Mouse (Mus musculus) urinary bladder, postnatal 4 days (tissue): ENCODE measurements around the gene Bfar.
"Not testable (repeated sequence)": the region's sequence is repeated elsewhere in the genome, so short reads cannot be mapped to it uniquely, and the experiment has no call there.

Experiments used
- DNase-seq, 2 experiments: peaks; one replicate each; pipeline ENCODE4 v3.0.0; 2021 to 2022; ENCODE audit warnings: low spot score in 2 of 2

Bfar gene

GRCm38 (mm10) chr16:13716821-13717553 lies 45.3 kb downstream of the Bfar start:
- no peak for DNase-seq

DNA sequence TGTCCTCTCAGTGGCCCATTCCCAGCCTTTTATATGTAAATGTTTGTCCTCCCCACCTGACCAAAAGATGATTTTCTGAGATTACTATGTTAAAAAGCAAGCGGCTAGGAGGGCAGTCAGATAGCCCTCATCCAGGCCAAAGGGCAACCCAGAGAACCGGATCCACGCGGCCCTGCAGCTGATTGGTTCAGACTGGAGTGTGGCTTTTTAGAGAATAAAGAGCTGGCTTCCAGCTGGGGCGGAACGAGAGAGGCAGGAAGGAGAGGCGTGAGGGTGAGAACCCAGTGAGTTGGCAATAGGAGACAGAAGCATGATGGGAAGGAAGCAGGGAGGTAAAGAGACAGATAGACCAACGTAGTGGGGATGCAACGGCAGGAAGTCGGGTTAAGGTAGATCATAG lies 51.3 kb downstream of the Bfar start:
- no peak for DNase-seq

DNA sequence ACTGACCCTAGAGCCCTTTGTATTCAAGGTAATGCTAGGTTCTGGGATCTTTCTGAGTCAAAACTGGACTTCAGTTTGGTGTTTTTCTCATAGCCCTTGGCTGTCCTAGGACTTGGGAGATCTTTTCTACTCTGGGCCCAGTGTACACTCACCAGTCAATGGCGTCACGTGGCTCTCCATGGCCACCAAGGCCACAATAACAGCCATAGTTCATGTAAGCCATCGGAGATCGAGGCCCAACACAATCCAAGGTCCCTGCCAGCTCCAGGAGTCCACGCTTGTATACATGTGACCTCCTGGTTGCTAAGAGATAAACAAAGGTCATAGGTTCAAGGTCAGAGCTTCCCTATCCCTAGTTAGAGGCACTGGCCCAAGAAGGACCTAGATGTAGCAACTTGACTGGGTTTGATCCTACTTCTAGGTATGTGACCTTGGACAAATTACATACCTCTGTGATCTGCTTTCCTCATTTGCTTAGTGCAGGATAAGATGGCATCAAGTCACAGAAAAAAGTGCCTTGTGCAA lies 56.2 kb downstream of the Bfar start:
- no peak for DNase-seq

DNA sequence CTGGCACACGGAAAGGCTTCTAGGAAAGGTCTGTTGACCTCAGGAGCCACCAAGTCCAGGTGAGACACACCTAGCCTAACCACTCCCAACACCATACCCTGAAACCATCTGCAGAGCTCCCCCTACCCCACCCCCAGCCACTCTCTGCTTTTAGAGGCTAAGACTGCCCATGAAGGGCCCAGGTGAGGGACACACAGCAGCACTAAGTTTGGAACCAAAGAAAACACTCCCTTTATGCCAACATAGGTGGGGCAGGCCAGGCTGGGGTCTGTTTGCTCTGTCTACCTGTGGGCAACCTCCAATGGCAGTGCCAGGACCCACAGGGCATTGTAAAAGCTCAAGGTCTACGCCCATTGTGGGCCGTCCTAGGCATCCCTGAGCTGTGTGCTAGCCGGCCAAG lies 57.8 kb downstream of the Bfar start:
- no peak for DNase-seq

DNA sequence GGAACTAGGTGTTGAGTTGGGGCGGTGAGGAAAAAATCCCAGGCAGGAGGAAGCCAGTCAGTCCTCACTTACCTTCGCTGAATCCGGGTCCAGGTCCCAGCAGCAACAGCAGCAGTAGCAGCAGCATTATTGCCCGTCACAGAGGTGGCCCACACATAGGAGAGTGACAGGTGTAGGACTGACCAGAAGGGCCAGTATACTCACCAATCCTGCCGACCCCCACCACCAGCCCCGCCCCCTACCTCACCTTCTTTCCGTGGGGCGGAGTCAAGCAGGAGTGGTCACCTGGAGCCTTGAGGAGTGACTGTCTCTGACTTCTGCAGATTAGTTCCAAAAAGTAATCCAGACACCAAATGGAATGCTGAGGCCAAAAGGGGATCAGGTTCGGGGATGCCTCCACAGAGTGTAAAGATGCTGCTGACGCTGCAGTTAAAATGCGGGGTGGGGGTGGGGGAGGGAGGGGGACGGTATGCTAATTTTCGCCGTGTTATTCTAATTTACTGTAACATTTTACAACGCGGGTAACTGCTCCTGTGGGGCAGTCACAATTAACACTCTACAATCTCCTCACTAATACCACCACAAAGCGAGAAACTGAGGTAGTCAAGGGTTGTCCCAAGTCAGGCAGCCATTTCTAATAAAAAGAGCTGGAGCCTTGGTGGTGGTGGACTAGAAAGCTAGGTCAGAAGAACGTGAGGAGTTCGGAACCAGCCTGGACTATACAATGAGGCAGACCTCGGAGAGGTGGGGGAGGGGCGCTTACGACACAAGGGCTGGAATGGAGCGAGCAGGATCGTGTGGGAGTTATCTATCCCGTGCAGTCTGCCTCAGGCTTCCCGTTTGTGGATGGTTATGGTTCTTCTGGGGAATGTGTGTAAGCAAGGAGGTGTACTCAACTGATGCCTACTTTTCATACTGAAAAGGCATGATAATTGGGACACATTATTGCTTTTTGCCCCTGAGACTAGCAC lies 58.9 kb downstream of the Bfar start, which contains the start of gene Pla2g10:
Gene Pla2g10 (minus strand): TSS at position 699 of the 971 bp plus-strand sequence.
- no peak for DNase-seq

DNA sequence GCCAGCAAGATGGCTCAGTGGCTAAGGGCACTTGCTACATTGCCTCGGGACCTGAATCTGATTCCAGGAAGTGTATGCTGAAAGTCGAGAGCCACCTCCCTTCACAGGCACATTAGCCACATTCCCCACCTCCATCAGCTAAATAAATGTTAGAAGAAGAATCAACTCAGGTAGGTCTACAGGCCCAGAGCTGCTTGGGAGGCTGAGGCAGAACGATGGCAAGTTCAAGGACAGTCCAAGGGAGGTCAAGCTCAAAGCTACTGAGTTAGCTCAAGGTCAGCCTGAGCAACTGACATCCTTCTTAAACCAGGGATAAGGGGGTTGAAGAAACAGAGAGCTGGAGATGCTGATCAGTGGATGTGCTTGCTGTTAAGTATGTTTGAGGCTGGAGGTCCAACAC lies 61.1 kb downstream of the Bfar start:
- no peak for DNase-seq

GRCm38 (mm10) chr16:13733518-13734137 lies 62.0 kb downstream of the Bfar start:
- peak; percentile 54 to 83 for DNase-seq

- no peak for DNase-seq
Measured at GRCm38 (mm10) chr16:13735977-13736376, 64.3 kb downstream of the Bfar start.

- not testable (repeated sequence) for DNase-seq
Measured at GRCm38 (mm10) chr16:13739044-13739443, 67.4 kb downstream of the Bfar start.

- no peak for DNase-seq
Measured at GRCm38 (mm10) chr16:13740844-13741243, 69.2 kb downstream of the Bfar start.

DNA sequence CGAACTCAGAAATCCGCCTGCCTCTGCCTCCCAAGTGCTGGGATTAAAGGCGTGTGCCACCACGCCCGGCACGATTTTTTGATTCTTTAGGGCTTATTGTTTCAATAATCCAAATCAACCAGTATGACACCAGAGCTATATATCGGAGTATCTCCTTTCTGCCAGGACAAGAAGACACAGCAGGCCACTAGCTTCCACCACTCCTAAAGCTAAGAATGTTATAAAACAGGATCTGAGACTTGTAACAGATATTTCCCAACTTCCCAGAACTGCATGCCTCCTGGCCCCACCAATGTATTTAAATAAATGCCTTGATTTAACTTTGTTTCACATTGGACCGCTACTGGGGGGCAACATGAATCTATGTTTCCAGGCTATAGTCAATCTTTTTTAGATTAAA lies 76.0 kb downstream of the Bfar start:
- no peak for DNase-seq

DNA sequence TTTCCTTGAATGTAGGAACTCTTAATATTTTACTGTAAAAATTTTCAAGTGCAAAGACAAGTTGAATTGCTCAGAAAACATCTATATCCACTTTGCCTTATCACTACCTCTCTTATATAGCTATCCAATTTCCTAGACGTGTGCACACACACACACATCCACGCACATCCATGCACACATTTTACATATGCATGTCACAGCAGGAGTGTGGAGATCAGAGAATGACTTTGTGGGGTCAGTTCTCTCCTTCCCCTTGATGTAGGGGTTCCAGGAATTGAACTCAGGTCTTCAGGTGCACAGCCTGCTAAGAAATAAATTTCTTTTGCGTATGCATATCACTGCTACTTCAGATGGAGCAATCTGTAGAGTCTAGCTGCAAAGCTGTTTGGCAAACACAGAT lies 76.5 kb downstream of the Bfar start:
- DNase-seq = no peak

DNA sequence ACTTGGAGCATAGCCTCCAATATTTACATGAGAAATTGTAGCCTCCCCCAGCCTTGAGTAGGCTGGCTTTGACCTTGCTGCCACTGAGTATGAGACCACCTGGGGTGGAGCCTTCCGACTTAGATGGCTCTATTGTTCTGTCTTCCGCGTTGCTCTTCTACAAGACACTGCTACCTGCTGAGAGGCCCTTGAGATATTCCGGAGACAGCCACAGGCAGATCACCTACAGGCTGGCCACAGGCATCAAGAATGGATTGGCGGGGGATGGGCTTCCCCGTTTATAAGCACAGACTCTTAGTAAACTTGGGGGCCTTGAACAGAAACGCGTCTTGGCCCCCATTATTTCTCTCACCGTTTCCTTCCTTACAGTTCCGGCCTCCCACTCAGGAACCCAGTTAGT lies 77.2 kb downstream of the Bfar start:
- not testable (repeated sequence) for DNase-seq

DNA sequence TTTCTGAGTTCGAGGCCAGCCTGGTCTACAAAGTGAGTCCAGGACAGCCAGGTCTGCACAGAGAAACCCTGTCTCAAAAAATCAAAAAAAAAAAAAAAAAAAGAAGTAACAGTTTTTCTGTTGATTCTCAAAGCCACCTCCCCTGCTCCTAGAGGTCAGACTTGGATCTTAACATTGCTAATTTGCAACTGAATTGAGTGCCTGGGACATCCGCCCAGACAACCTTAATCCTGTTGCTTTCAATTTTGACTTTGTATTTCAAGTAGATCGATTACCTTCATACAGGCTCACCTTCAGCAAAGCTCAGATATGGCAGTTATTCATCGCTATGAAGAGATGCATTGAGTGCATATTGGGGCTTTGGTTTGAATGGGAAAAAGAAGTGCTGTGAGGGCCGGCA lies 77.6 kb downstream of the Bfar start:
- no peak for DNase-seq

GRCm38 (mm10) chr16:13749981-13750380 lies 78.3 kb downstream of the Bfar start:
- DNase-seq = no peak

DNA sequence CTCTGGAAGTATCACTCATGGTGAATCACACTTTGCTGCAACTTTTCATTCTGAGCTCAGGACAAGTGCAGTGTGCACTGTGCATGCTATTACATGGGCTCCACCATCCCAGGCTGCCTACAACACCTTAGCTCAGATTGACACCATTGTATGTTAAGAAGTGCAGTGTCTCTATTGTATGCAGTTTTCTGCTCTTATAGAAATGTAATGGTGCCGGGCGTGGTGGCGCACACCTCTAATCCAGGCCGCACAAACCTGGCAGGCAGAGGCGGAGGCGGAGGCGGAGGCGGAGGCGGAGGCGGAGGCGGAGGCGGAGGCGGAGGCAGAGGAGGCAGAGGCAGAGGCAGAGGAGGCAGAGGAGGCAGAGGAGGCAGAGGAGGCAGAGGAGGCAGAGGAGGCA lies 79.0 kb downstream of the Bfar start:
- DNase-seq = no peak
